Mouse (Mus musculus) gastrocnemius, postnatal 14 days (tissue): ENCODE results near the gene Gm35315. TPM values are rescaled to one million over a fixed set of nuclear protein-coding genes. Genes with fewer than 3 reads are reported as not detected.
"Not testable (repeated sequence)": the region's sequence is repeated elsewhere in the genome, so short reads cannot be mapped to it uniquely, and the experiment has no call there.

Source experiments
- DNase-seq: peaks from one replicate; pipeline ENCODE4 v3.0.0; 2021; ENCODE audit warnings: mixed read lengths
- intact Hi-C: fragments of 180-260 bp; cut with DNase I; formaldehyde crosslinking; loops from one replicate; pipeline ENCODE4 v1.15.1; 2025; ENCODE audit warnings: low total_unique reads
- long read RNA-seq, 2 experiments: library from polyadenylated mRNA; stranded (forward); transcript quantifications; one replicate each; pipeline ENCODE4 v2.0.0; 2021
- total RNA-seq, 2 experiments: library from RNA; stranded (reverse); gene quantifications; 2 replicates each; pipeline ENCODE4 v1.2.3; 2021

Gene Gm35315
- total RNA-seq = under 1 TPM; 0.12 to 0.24 TPM
- long read RNA-seq, experiment 1 = 0 reads
- long read RNA-seq, experiment 2 = 0 reads

- peak; percentile 78 for DNase-seq
- intact Hi-C loops = no loop called here
These were observed at the start of gene Gm35315 for GRCm38 (mm10) chr5:110094030-110094846. Gene Gm35315 (minus strand): TSS chr5:110094420.

- DNase-seq = no peak
These were observed 48.8 kb upstream of the Gm35315 start for GRCm38 (mm10) chr5:110143007-110143406.

GRCm38 (mm10) chr5:110142309-110142708 lies 48.1 kb upstream of the Gm35315 start:
- intact Hi-C loops = no loop called here
- DNase-seq = peak; percentile 12

More at GRCm38 (mm10) chr5:110143007-110143406, 48.8 kb upstream of the Gm35315 start:
- intact Hi-C loops = no loop called here

GRCm38 (mm10) chr5:110140424-110140823 lies 46.2 kb upstream of the Gm35315 start:
- intact Hi-C loops = no loop called here
- no peak for DNase-seq

GRCm38 (mm10) chr5:110139325-110139724 lies 45.1 kb upstream of the Gm35315 start:
- intact Hi-C loops = no loop called here
- no peak for DNase-seq

GRCm38 (mm10) chr5:110137816-110138215 lies 43.6 kb upstream of the Gm35315 start:
- intact Hi-C loops = no loop called here
- no peak for DNase-seq

- DNase-seq = no peak
- intact Hi-C loops = no loop called here
These were observed 41.9 kb upstream of the Gm35315 start for GRCm38 (mm10) chr5:110136087-110136464.

- DNase-seq = peak; percentile 99
- intact Hi-C loops = no loop called here
These were observed 41.3 kb upstream of the Gm35315 start, which contains the start of gene Chfr for GRCm38 (mm10) chr5:110135293-110136086. Gene Chfr (plus strand): TSS chr5:110135842.

GRCm38 (mm10) chr5:110122380-110122779 lies 28.2 kb upstream of the Gm35315 start:
- intact Hi-C loops, DNase-seq: not testable (repeated sequence)

- DNase-seq = peak; percentile 86
- intact Hi-C loops = no loop called here
These were observed 15.8 kb upstream of the Gm35315 start, which contains the start of gene Zfp605 for GRCm38 (mm10) chr5:110109991-110110441. Gene Zfp605 (plus strand): TSS chr5:110110092.

GRCm38 (mm10) chr5:110108305-110108628 lies 14.0 kb upstream of the Gm35315 start:
- no peak for DNase-seq
- intact Hi-C loops = no loop called here

GRCm38 (mm10) chr5:110107581-110108304 lies 13.5 kb upstream of the Gm35315 start, which contains the start of gene Gtpbp6:
Gene Gtpbp6 (minus strand): TSS chr5:110108197.
- intact Hi-C loops = no loop called here

GRCm38 (mm10) chr5:110106901-110107564 lies 12.8 kb upstream of the Gm35315 start:
- intact Hi-C loops = no loop called here
- peak; percentile 57 for DNase-seq

More at GRCm38 (mm10) chr5:110107581-110108304, 13.5 kb upstream of the Gm35315 start, which contains the start of gene Gtpbp6:
- peak; percentile 98 for DNase-seq

- intact Hi-C loops = no loop called here
- no peak for DNase-seq
These were observed 12.1 kb upstream of the Gm35315 start for GRCm38 (mm10) chr5:110106140-110106871.

GRCm38 (mm10) chr5:110104616-110105380 lies 10.6 kb upstream of the Gm35315 start:
- DNase-seq = no peak
- intact Hi-C loops = no loop called here

- intact Hi-C loops = no loop called here
These were observed 9.8 kb upstream of the Gm35315 start for GRCm38 (mm10) chr5:110103901-110104615.

More at GRCm38 (mm10) chr5:110103901-110104615, 9.8 kb upstream of the Gm35315 start:
- no peak for DNase-seq
